Mouse (Mus musculus): ENCODE measurements around the gene Ppp1r13b. TPM values are rescaled to one million over a fixed set of nuclear protein-coding genes. Genes with fewer than 3 reads are reported as not detected.

Gene Ppp1r13b
- 1 to 10 TPM; 1.8 to 2.3 TPM for total RNA-seq (2023)

GRCm38 (mm10) chr12:111907970-111908681 lies at the start of gene Ppp1r13b:
Gene Ppp1r13b, minus strand, starts transcription at chr12:111908110.

GRCm38 (mm10) chr12:111813766-111814617 lies 93.9 kb downstream of the Ppp1r13b start, which contains the start of the genes Xrcc3 and Zfyve21:
Gene Xrcc3, minus strand, starts transcription at chr12:111813873.
Gene Zfyve21, plus strand, starts transcription at chr12:111814170.

Other genes starting within 250 kb of the Ppp1r13b start
- gene Ckb, start 235.8 kb downstream of the Ppp1r13b start, total RNA-seq (2023), result 1 to 10 TPM; 2.8 to 5.7 TPM
- gene Trmt61a, start 230.0 kb downstream of the Ppp1r13b start, total RNA-seq (2023), result 1 to 10 TPM; 3.0 to 4.1 TPM
- gene Bag5, start 194.9 kb downstream of the Ppp1r13b start, total RNA-seq (2023), result 1 to 10 TPM; 7.5 to 8.3 TPM
- 10 to 100 TPM; 16.6 to 17.1 TPM for gene Apopt1, start 194.8 kb downstream of the Ppp1r13b start, total RNA-seq (2023)
- 10 to 100 TPM; 55.4 to 62.0 TPM for gene Klc1, start 149.3 kb downstream of the Ppp1r13b start, total RNA-seq (2023)
- gene Xrcc3, start 94.2 kb downstream of the Ppp1r13b start, total RNA-seq (2023), result 1 to 10 TPM; 4.4 to 4.6 TPM
- 1 to 10 TPM; 3.3 to 4.7 TPM for gene Zfyve21, start 93.9 kb downstream of the Ppp1r13b start, total RNA-seq (2023)
- gene Atp5mpl, start 58.9 kb upstream of the Ppp1r13b start, total RNA-seq (2023), result 100 to 1,000 TPM; 143 to 146 TPM
- gene Tdrd9, start 63.4 kb upstream of the Ppp1r13b start, total RNA-seq (2023), result under 1 TPM in 1 of 2 experiments, not detected in 1; 0.15 TPM
- gene Rd3l, start 73.2 kb upstream of the Ppp1r13b start, total RNA-seq (2023), result not detected
- under 1 TPM; 0.64 to 0.77 TPM for gene Aspg, start 198.6 kb upstream of the Ppp1r13b start, total RNA-seq (2023)
- under 1 TPM in 1 of 2 experiments, not detected in 1; 0.07 TPM for gene Kif26a, start 238.1 kb upstream of the Ppp1r13b start, total RNA-seq (2023)

Data from neutrophil, adult 83 days (primary cell).